Mouse (Mus musculus): ENCODE measurements around the gene Tmem63c. TPM values are rescaled to one million over a fixed set of nuclear protein-coding genes. Genes with fewer than 3 reads are reported as not detected.

The Tmem63c gene
- not detected in 4 replicates for total RNA-seq (2023)

GRCm38 (mm10) chr12:87021040-87021439, at the start of gene Tmem63c:
Tmem63c (plus strand) TSS chr12:87021340.

GRCm38 (mm10) chr12:86989890-86990754, 31.0 kb upstream of the Tmem63c start, which contains the start of gene Zdhhc22:
Zdhhc22 (minus strand) TSS chr12:86990430.

GRCm38 (mm10) chr12:87102165-87102631, 81.1 kb downstream of the Tmem63c start, which contains the start of gene Ngb:
Ngb (minus strand) TSS chr12:87102539.

Other genes starting within 250 kb of the Tmem63c start
- gene Irf2bpl, start 136.5 kb upstream of the Tmem63c start, total RNA-seq (2023) = 54.6 to 56.6 TPM (median 55.2 TPM) in 4 replicates
- gene Cipc, start 74.3 kb upstream of the Tmem63c start, total RNA-seq (2023) = 49.2 to 55.1 TPM (median 53.5 TPM) in 4 replicates
- not detected in 4 replicates for gene Zdhhc22, start 30.9 kb upstream of the Tmem63c start, total RNA-seq (2023)
- gene Ngb, start 81.2 kb downstream of the Tmem63c start, total RNA-seq (2023) = 0.36 to 0.97 TPM (median 0.47 TPM) in 3 of 4 replicates, not detected in the other
- gene Gstz1, start 125.8 kb downstream of the Tmem63c start, total RNA-seq (2023) = 15.3 to 17.9 TPM (median 16.6 TPM) in 4 replicates
- 5.6 to 6.6 TPM (median 6.2 TPM) in 4 replicates for gene Pomt2, start 126.6 kb downstream of the Tmem63c start, total RNA-seq (2023)
- gene Samd15, start 178.4 kb downstream of the Tmem63c start, total RNA-seq (2023) = 1.1 to 1.8 TPM (median 1.2 TPM) in 4 replicates
- 35.7 to 35.9 TPM (median 35.8 TPM) in 4 replicates for gene Tmed8, start 179.1 kb downstream of the Tmem63c start, total RNA-seq (2023)
- 5.0 to 10.2 TPM (median 8.7 TPM) in 4 replicates for gene Noxred1, start 217.4 kb downstream of the Tmem63c start, total RNA-seq (2023)
- gene Vipas39, start 244.9 kb downstream of the Tmem63c start, total RNA-seq (2023) = 33.1 to 41.1 TPM (median 36.1 TPM) in 4 replicates
- 105 to 126 TPM (median 114 TPM) in 4 replicates for gene Ahsa1, start 245.1 kb downstream of the Tmem63c start, total RNA-seq (2023)

Data from B cell, adult 62 days (primary cell).